Mouse (Mus musculus): ENCODE results near the gene N4bp2.
"Not testable (repeated sequence)": the region's sequence is repeated elsewhere in the genome, so short reads cannot be mapped to it uniquely, and the experiment has no call there.

N4bp2 gene

DNA sequence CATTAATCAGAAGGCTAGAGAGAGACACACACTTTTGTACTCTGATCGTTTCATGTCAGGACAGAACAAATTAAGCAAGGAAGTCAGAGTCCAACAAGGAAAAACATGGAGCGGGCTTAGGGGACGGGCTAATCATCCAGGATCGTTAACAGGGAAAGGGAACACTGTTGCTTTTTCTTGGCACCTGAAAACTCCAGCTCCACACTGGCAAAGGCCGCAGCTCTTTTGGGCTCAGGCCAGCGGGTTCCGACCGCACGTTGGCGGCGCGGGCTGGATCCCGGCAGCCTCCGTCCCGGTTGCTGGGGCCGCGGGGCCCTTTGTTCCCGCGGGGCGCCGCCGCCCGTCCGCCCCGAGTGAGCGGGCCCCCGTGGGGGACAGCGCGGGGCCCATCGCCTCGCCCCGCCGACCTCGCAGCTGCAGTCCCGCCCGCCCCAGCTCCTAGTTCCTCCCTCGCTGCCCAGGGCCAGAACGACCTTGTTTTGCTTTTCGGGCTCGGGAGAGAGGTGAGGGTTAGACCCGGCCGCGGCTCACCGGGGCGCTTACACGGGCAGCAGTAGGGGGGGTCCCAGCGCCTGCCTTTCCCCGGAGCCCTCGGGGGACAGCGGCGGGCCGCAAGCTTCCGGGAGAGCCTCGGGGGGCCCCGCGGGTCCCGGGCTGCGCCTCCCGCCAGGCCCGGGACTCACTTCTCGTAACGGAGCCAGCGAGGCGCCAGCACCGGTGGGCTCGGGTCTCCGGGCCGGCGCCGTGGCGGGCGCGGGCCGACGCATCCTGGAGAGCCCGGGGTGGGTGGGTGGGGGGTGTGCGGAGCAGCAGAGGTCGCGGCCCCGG is at the start of gene N4bp2:
Gene N4bp2, plus strand, starts transcription at position 434 of the 828 bp plus-strand sequence.
- peak; percentile 21 to 30 for DNase-seq (ENCODE audit: low spot score in 2 of 2)

DNA sequence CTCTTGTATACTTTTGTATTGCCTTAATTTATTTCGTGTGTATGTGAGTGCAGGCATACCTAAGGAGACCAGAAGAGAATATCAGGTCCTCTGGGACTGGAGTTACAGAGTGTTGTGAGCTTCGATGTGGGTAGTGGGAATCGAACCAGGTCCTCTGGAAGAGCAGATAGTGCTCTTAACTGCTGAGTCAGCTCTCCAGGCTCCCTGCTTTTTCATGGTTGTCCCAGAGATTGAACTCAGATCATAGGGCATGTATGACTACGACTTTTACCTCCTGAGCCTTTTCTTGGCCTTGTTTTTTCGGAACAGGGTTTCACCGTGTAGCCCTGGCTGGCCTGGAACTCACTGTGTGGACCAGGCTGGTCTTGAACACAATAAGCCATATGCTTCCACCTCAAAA is 48.2 kb upstream of the N4bp2 start:
- DNase-seq (ENCODE audit: low spot score in 2 of 2): no peak

DNA sequence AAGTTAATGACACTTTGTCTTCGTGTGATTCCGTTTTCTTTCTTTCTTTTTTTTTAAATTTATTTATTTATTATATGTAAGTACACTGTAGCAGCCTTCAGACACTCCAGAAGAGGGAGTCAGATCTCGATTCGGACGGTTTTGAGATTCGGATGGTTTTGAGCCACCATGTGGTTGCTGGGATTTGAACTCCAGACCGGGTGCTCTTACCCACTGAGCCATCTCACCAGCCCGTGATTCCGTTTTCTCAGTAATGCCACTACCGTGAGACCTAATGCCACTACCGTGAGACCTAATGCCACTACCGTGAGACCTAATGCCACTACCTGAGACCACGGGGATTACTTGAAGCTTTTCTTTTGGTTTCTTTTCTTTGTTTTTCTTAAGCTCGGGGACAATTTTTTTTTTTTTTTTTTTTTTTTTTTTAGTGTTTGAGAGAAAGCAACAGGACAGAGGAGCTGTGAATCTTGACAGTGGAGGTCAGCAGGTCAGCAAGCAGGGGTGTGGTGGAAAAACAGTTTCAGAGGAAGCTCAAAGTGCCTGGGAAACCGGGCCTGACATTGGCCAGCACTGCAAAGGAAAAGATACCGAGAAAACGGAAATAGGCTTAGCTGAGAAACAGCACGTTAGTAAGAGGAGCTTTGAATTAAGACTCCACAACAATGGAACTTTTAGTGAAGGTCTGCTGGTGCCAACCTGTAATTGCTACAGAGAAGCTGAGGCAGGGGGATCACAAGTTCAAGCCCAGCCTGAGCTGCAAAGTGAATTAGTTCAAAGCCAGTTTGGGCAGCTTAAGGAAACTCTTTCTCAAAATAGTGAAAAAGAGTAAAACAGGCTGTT is 46.0 kb upstream of the N4bp2 start:
- no peak for DNase-seq (ENCODE audit: low spot score in 2 of 2)

DNA sequence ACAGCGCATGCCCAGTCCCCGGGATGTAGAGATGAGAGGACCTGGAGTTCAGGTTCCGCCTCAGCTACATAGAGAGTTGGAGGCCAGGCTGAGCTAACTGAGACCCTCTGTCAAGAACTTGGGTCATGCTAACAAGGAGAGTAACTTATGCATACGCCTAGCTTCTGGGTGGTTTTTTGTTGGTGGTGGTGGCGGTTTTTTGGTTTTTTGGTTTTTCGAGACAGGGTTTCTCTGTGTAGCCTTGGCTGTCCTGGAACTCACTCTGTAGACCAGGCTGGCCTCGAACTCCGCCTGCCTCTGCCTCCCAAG is 45.5 kb upstream of the N4bp2 start:
- not testable (repeated sequence) for DNase-seq (ENCODE audit: low spot score in 2 of 2)

DNA sequence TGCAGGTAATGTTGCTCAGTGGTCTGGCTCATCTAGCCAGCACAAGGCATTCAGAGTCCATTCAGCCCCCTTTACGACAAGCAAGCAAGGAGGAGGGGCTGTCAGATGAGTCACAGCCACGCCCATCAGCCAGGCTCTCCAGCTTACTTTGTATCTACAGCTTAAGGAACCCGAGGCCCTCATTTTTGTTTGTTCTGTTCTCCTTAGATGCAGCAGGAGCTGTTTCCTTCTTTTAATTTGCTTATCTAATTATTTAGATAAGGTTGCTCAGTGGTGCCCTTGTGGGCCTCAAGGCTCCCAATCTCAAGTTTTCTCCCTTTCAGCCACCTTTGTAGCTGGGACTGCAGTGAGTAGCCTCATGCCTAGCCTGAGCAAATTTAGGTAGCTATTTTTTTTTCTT is 45.0 kb upstream of the N4bp2 start:
- DNase-seq (ENCODE audit: low spot score in 2 of 2): no peak

DNA sequence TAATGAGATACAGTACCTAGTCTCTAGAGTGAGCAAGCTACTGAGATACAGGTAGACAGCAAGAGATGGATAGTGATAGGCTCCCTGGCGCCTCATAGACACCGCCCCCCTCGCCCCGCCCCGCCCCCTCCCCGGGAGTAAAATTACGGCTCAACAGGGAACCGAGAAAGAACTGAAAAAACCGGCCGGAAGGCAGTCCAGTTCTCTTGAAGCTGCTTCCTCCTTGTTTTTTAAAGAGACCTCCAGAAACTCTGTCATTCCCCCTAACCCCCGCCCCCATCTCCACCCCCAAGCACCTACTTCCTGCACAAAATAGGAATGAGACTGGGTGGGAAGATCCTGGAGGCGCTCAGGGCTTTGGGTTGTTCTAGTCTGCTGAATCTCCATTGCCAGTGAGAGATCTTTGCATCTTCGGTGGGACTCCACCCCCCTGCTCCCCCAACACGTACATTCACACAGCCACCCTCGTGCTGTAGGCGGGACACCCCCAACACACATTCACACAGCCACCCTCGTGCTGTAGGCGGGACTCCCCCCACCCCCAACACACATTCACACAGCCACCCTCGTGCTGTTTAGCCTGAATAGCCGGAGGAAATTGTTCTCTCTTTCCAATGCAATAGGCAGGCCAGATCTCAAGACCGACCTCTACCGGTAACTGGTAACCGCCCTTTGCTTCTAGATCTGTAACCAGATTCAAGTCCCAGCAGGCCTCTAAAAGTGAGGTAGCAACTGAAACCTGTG is 38.8 kb upstream of the N4bp2 start:
- DNase-seq (ENCODE audit: low spot score in 2 of 2): peak; percentile 5 to 23

DNA sequence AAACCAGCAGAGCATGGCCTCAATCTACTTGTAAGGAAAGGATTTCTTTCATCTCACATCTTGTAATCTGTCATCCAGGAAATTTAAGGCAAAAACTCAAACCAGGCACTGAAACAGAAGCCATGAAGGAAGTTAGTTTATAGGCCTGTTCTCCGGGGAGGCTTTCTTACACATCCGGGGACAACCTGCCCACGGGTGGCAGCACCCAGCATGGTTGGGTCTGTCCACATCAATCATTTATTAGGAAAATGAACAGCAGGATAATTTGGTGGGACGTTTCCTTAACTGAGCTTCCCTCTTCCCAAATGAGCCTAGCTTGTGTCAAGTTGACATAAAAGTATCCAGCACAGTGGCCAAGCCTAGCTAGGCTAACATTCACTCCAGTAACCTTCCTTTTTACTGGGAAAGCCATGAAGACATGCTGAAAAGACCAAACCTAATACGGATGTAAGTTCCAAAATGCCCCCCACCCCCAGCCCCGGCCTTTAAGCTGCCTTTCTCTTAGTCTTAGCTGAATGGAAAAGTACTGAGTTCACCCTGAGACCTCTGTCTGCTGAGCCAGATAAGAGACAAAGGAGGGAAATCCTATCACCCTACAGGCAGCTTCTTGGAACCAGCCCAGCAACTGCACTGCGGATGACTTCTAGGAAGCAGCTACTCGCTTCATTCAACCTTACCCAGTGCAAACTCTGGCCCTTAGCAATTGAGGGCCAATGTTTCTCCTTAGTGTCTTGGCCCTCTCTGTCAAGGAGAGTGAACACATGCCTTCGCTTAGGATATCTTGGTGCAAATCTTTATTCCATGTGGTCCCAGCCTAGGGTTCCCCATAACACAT is 31.9 kb upstream of the N4bp2 start:
- DNase-seq (ENCODE audit: low spot score in 2 of 2): no peak

DNA sequence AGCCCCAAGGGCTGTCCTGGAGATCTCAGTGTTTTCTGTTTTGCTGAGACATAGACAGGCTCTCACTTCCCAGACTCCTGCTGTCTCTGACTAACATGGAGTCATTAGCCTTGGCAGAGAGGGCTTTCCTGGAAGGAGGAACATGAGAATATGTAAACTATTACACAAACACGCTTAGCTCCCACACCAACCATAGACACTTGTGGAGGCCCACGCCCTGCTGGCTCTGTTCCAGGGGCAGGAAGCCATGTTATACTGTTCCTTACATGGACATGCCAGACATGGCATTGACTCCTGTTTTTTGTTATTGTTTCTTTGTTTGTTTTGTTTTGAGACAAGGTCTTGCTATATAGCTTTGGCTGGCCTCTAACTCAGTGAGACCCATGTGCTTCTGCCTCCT is 27.7 kb upstream of the N4bp2 start:
- DNase-seq (ENCODE audit: low spot score in 2 of 2): no peak

DNA sequence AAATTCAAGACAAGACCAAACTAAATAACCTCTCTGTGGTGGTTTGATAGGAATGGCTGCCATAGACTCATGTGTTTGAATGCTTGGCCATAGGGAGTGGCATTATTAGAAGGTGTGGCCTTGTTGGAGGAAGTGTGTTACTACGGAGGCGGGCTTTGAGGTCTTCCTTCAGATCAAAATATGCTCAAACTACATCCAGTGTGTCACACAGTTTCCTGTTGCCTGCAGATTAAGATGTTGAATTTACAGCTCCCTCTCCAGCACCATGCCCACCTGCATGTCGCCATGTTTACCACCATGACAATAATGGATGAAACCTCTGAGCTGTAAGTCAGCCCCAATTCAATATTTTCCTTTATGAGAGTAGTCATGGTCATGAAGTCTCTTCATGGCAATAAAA is 24.0 kb upstream of the N4bp2 start:
- DNase-seq (ENCODE audit: low spot score in 2 of 2): no peak

DNA sequence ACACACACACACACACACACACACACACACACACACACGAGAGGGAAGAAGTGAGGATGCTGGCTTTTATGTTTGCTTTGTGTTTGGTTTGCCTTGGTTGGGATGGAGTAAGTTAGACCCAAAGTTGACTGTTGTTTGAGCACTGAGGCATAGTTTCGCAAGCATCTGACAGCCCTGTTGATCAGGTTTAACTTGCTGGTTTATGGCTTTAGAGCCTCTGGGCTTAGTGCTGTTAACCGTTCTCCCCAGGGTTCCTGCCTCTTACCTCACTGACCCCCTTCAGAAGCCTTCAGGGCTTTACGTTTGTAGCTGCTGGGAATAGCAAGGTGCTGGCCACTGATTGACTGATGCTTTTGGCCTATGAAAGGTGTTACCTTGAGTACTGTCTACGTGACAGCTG is 16.4 kb upstream of the N4bp2 start:
- no peak for DNase-seq (ENCODE audit: low spot score in 2 of 2)

DNA sequence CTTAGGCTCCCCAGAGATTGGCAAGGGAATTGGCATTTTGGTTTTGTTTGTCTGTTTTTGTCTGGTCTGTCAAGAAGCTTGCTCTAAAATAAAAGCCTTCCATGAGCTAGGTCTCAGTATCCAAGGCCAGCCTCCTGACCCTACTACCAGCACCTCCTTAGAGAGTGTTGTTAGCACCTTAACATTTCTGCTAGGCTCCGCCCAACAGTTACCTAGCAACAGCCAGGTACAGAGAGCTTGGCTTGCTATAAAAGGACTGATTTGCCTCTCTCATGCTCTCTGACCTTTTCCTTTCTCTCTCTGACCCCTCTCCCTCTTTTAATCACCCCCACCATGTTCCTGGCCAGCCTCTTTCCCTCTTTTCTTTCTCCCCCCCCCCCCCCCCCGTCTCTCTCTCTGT is 14.9 kb upstream of the N4bp2 start:
- DNase-seq (ENCODE audit: low spot score in 2 of 2): no peak

DNA sequence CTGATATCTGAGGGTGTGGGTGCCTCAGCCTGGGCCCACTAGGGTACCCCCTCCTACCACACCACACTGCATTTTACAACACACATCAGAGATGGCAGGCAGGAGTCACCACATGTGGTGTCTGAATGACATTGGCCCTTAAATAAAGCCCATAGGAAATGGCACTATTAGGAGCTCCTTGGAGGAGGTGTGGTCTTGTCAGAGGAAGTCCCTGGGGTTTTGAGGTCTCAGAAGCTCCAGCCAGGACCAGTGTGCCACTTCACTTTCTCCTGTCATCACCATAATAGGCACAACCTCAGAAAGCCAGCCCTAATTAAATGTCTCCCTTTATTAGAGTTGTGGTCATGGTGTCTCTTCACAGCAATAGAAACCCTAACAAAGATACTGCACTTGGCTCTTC is 14.4 kb upstream of the N4bp2 start:
- no peak for DNase-seq (ENCODE audit: low spot score in 2 of 2)

DNA sequence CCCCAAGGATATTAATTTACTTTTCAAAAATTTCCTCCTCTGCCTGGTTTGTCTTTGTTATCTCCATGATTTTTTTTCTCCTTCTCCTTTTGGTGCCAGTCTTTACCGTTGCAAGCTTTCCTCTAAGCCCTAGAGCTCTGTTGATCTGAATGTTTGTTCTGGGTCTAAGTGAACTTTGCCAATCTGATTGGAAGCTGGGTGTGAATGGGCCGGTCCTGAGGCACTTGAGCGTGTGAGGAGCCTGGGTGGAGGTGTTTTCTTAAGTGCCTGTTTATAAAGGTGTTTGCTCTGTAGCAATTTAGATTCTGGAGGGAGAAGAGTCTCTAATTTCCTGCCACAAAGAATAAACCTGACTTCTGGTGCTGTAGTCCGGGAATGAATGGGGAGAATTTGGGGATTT is 11.3 kb upstream of the N4bp2 start:
- DNase-seq (ENCODE audit: low spot score in 2 of 2): no peak

DNA sequence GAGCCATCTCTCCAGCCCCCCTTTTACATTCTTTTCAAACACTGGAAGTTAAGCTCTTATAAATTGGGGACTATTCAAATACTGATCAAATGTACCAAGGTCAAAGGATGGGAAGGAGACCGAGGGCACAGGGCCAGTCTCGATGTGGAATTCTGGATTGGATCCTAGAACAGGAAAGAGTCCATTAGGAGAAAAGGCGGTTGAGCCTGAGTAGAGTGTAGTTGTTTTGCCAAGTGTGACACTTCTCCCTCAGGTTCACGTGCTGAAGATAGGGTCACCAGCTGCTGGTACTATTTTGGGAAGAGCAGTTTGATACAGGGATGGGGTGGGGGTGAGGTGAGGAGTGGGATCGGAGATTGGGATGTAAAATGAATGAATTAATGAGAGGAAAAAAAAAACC is 7.5 kb upstream of the N4bp2 start:
- no peak for DNase-seq (ENCODE audit: low spot score in 2 of 2)

DNA sequence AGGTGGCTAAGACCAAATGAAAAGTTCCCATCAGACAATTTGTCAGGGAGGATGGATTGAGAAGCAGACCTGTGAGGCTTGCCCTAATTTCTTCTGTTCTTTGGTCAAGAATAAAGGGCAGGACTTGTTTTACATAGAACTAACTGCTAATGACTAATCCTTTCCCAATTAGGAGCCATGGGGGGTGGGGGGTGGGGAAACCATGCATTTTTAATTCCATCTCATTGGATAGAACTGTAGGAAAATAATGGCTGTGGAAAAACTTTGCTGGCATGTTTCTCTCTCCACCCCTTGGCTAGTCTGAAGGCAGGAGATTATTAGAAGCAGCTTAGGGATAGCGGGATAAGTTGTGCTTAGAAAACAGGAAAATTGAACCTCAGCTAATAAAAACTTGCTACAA is 6.2 kb upstream of the N4bp2 start:
- DNase-seq (ENCODE audit: low spot score in 2 of 2): no peak

DNA sequence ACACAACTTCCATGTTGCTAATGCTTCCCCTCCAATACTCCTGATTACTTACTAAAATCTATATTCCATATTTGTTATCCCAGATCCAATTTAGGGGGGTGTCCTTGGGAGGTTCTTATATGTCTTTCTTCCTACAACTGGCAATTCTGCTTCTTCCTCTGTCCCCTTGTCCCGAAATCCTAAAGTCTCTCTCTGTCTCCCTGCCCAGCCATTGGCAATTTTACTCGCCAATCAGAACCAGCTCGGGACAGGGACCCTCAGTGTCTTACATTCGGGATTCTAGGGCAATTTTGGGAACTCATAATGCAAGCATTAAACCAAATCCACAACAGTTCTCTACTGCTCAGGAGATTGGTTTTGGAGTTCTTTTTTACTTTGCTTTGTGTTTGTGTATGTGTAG is 3.3 kb upstream of the N4bp2 start:
- no peak for DNase-seq (ENCODE audit: low spot score in 2 of 2)

DNA sequence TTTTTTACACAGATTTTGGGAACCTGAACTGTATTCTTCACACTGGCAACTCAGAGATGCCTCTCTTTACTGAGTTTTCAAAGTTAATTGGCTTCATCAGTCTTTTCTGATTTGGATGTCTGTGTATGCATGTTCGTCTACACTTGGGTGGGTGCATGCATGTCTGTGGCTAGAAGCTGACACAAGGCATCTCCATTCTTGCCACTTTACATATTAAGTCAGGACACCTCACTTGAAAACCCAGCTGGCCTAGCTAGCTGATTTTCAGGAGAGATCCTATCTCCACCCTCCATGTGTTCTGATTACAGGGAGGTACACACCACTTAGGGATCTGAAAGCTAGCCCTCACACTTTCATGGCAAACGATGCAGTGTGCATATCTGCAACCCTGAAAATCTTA is 2.7 kb upstream of the N4bp2 start:
- DNase-seq (ENCODE audit: low spot score in 2 of 2): no peak

DNA sequence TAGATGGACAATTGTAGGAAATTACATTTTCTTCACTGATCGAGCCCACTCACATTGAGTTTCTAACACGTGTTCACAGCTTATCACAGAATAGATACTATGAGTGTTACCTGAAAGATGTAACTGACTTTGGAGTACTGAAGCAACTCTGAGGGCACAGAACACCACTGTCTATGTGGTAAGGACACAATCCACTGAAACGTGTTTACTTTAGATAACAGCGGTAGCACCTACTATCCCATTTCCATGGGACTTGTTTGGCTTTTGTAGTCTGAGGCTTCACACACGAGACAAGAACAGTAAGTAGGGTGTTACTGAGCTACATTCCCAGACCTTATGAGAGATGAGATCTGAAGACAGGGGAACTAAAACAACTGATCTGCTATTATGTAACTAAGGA is 2.3 kb upstream of the N4bp2 start:
- no peak for DNase-seq (ENCODE audit: low spot score in 2 of 2)

DNA sequence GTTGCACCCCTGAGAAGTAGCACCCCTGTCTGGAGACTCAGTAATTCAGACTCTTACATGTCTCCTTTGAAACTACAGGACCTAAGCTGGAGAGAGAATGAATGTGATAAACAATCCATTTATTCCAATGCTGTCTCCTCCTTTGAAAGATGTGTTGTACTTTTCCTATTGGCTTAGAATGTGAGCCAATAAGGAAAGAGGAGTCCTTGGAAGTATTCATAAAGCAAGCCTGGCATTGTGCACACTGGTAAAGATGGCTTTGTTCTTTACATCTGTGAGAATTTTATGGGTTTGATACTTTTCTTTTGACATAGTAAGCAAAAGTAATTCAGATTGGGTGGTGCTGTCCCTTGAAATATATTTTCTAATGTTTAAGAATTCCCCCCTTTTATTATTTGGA is 1.4 kb upstream of the N4bp2 start:
- DNase-seq (ENCODE audit: low spot score in 2 of 2): no peak

DNA sequence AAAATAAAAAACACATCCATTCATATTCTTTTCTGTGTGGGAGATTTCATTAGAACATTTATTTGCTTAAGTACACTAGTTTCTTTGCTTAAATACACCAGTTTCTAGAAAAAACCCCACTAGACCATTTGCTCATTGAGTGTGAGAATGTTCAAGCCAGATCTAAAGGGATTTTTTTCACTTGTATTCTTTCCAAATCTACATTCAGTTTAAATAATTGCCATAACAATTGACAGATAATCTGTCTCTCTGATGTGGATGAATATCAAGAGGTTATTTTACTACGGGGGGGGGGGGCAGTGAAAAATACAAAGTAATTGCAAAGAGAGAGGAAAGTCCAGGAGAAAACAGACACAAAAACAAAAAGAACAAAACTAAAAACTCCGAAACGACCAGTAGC is 635 bp upstream of the N4bp2 start:
- no peak for DNase-seq (ENCODE audit: low spot score in 2 of 2)

DNA sequence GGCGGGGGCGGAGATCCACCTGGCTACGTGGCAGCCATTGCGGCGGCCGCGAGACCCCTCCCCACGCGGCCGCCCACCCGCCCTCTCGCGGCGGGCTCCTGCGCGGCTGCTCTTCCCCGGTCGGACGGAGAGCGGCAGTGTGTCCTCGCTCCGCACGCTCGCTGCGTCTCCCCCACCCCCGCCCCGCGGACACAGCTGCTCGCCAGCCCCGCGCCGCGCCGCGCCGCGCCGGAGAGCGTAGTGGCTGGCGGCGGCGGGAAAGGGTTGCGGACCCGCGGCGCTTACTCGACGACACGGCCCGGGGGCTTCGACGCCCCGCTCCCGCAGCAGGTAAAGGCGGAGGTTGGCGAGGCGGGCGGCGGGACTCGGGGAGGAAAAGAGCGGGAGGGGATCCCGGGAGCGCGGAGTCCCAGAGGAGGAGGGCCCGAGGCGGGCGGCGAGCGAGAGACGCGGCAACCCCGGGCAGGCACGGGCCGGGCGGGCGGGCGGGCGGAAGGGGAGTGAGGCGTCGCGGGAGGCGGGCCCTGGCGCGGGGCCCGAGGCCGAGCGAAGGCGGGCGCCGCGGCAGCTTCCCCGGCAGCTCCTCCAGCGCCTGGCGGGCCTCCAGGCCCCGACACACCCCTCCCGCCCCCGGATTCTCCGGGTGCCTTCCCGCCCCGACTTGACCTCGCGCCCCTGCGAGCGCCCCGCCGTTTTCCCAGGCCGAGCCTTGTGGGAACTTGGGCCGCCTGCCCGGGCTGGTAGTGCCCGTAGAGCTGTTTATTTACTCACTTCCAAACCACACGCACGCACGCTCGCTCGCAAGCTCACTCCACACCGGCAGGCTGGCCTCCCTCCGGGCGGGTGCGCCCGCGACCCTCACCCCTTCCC is 830 bp downstream of the N4bp2 start:
- DNase-seq (ENCODE audit: low spot score in 2 of 2): peak; percentile 28 to 55
